Mouse (Mus musculus) MEL (cell line): ENCODE results near the gene Fam219b. TPM values are rescaled to one million over a fixed set of nuclear protein-coding genes. Genes with fewer than 3 reads are reported as not detected.

Experiments used
- DNase-seq: peaks from one replicate; pipeline ENCODE4 v3.0.0; 2011; ENCODE audit warnings: low read depth, low spot score
- H3K27ac ChIP-seq: 2 replicates; pipeline ENCODE4 v1.5.1; 2012; ENCODE audit warnings: low read depth, mild to moderate bottlenecking, control low read depth, low read length, moderate library complexity; ENCODE audit not compliant: control insufficient read depth
- H3K27me3 ChIP-seq, 2 experiments: fragments of 150-350 bp in 1 of 2; sonication (generic) in 1 of 2; 2 replicates each; pipeline ENCODE4 v1.6.1; 2012; ENCODE audit warnings: low read length in 2 of 2, mild to moderate bottlenecking in 2 of 2, improper control_type of control experiment in 1 of 2, moderate library complexity in 1 of 2; ENCODE audit not compliant: insufficient read depth in 2 of 2, control insufficient read depth in 1 of 2
- H3K36me3 ChIP-seq, 2 experiments: 2 replicates each; pipeline ENCODE4 v1.6.1; 2012 to 2014; ENCODE audit warnings: low read length in 2 of 2, improper control_type of control experiment in 1 of 2, inconsistent platforms in 1 of 2, mild to moderate bottlenecking in 1 of 2; ENCODE audit not compliant: insufficient read depth in 2 of 2, control insufficient read depth in 1 of 2
- H3K4me1 ChIP-seq, 2 experiments: fragments of 150-350 bp in 1 of 2; sonication (generic) in 1 of 2; 2 replicates each; pipeline ENCODE4 v1.6.1; 2012; ENCODE audit warnings: low read length in 2 of 2, improper control_type of control experiment in 1 of 2, mild to moderate bottlenecking in 1 of 2; ENCODE audit not compliant: insufficient read depth in 2 of 2, control insufficient read depth in 1 of 2
- H3K4me3 ChIP-seq, 2 experiments: fragments of 150-350 bp in 1 of 2; sonication (generic) in 1 of 2; 2 replicates each; pipeline ENCODE4 v1.5.1; 2012; ENCODE audit warnings: low read depth in 2 of 2, low read length in 2 of 2, mild to moderate bottlenecking in 2 of 2, moderate library complexity in 2 of 2, control low read depth in 1 of 2, improper control_type of control experiment in 1 of 2; ENCODE audit not compliant: control insufficient read depth in 1 of 2, insufficient read depth in 1 of 2
- H3K79me2 ChIP-seq: 2 replicates; pipeline ENCODE4 v1.6.1; 2012; ENCODE audit warnings: mild to moderate bottlenecking, low read length, moderate library complexity; ENCODE audit not compliant: control insufficient read depth, poor library complexity, insufficient read depth
- H3K9ac ChIP-seq: 2 replicates; pipeline ENCODE4 v1.6.1; 2012; ENCODE audit warnings: low read depth, mild to moderate bottlenecking, control low read depth, low read length, moderate library complexity; ENCODE audit not compliant: control insufficient read depth, poor library complexity, severe bottlenecking
- H3K9me3 ChIP-seq: fragments of 150-350 bp; sonication (generic); replicated peaks from 2 replicates; pipeline ENCODE4 v1.6.1; 2012; ENCODE audit warnings: mild to moderate bottlenecking, low read length, improper control_type of control experiment, moderate library complexity; ENCODE audit not compliant: insufficient read depth
- E2F4 ChIP-seq: IDR thresholded peaks from 2 replicates; pipeline ENCODE4 v1.6.1; 2011; ENCODE audit warnings: low read depth, low read length, improper control_type of control experiment, borderline replicate concordance
- ELF1 ChIP-seq: IDR thresholded peaks from 2 replicates; pipeline ENCODE4 v1.6.1; 2014; ENCODE audit warnings: low read depth, mild to moderate bottlenecking, inconsistent platforms, low read length, improper control_type of control experiment, moderate library complexity
- ETS1 ChIP-seq: IDR thresholded peaks from 2 replicates; pipeline ENCODE4 v1.6.1; 2012; ENCODE audit warnings: low read depth, mild to moderate bottlenecking, inconsistent platforms, low read length, improper control_type of control experiment, moderate library complexity
- GATA1 ChIP-seq: IDR thresholded peaks from 2 replicates; pipeline ENCODE4 v1.6.1; 2011; ENCODE audit warnings: low read depth, low read length, improper control_type of control experiment
- KAT2A ChIP-seq: conservative IDR thresholded peaks from 2 replicates; pipeline ENCODE4 v1.6.1; 2012; ENCODE audit warnings: low read depth, low read length, improper control_type of control experiment, inconsistent platforms
- MAFK ChIP-seq: IDR thresholded peaks from 2 replicates; pipeline ENCODE4 v1.6.1; 2011; ENCODE audit warnings: low read depth, mild to moderate bottlenecking, low read length, improper control_type of control experiment, borderline replicate concordance
- MAZ ChIP-seq: IDR thresholded peaks from 2 replicates; pipeline ENCODE4 v1.6.1; 2012; ENCODE audit warnings: low read depth, mild to moderate bottlenecking, inconsistent platforms, low read length, improper control_type of control experiment
- MXI1 ChIP-seq: IDR thresholded peaks from 2 replicates; pipeline ENCODE4 v1.6.1; 2011; ENCODE audit warnings: mild to moderate bottlenecking, low read depth, low read length, improper control_type of control experiment
- MYB ChIP-seq: IDR thresholded peaks from 2 replicates; pipeline ENCODE4 v1.6.1; 2011; ENCODE audit warnings: mild to moderate bottlenecking, low read depth, low read length, improper control_type of control experiment
- POLR2A ChIP-seq, 2 experiments: IDR thresholded peaks; 2 replicates each; pipeline ENCODE4 v1.6.1; 2011 to 2012; ENCODE audit warnings: low read length in 2 of 2, mild to moderate bottlenecking in 2 of 2, control low read depth in 1 of 2, improper control_type of control experiment in 1 of 2, low read depth in 1 of 2, moderate library complexity in 1 of 2; ENCODE audit not compliant: control insufficient read depth in 1 of 2, insufficient read depth in 1 of 2, poor library complexity in 1 of 2
- POLR2AphosphoS2 ChIP-seq: IDR thresholded peaks from 2 replicates; pipeline ENCODE4 v1.6.1; 2011; ENCODE audit warnings: low read length, improper control_type of control experiment
- POLR2AphosphoS5 ChIP-seq: IDR thresholded peaks from 2 replicates; pipeline ENCODE4 v1.6.1; 2012; ENCODE audit warnings: low read depth, borderline replicate concordance, mild to moderate bottlenecking, inconsistent platforms, low read length, moderate library complexity, mixed read lengths
- RAD21 ChIP-seq: IDR thresholded peaks from 2 replicates; pipeline ENCODE4 v1.6.1; 2011; ENCODE audit warnings: mild to moderate bottlenecking, low read depth, low read length, improper control_type of control experiment
- RCOR1 ChIP-seq: IDR thresholded peaks from 2 replicates; pipeline ENCODE4 v1.6.1; 2012; ENCODE audit warnings: low read depth, mild to moderate bottlenecking, inconsistent platforms, low read length, improper control_type of control experiment
- SMC3 ChIP-seq: IDR thresholded peaks from 2 replicates; pipeline ENCODE4 v1.6.1; 2011; ENCODE audit warnings: low read depth, low read length, improper control_type of control experiment
- TCF12 ChIP-seq: IDR thresholded peaks from 2 replicates; pipeline ENCODE4 v1.6.1; 2014; ENCODE audit warnings: low read depth, mild to moderate bottlenecking, inconsistent platforms, low read length, improper control_type of control experiment, moderate library complexity
- USF2 ChIP-seq, 2 experiments: IDR thresholded peaks; 2 replicates each; pipeline ENCODE4 v1.6.1; 2011 to 2012; ENCODE audit warnings: improper control_type of control experiment in 2 of 2, low read length in 2 of 2, borderline replicate concordance in 1 of 2, inconsistent platforms in 1 of 2, low read depth in 1 of 2, mild to moderate bottlenecking in 1 of 2; ENCODE audit not compliant: insufficient read depth in 1 of 2
- ZKSCAN1 ChIP-seq: IDR thresholded peaks from 2 replicates; pipeline ENCODE4 v1.6.1; 2012; ENCODE audit warnings: low read depth, mild to moderate bottlenecking, inconsistent platforms, low read length, improper control_type of control experiment, moderate library complexity
- polyA plus RNA-seq, 2 experiments: library from polyadenylated mRNA; stranded (reverse) in 1 of 2; unstranded in 1 of 2; fragments of >175 nt in 1 of 2; fragments of >200 nt in 1 of 2; gene quantifications; 2 replicates each; pipeline versions ENCODE4 v1.2.1 to v1.2.4; 2012; ENCODE audit warnings: low replicate concordance in 2 of 2, low read depth in 1 of 2; ENCODE audit not compliant: insufficient read length in 2 of 2, insufficient read depth in 1 of 2, missing spikeins in 1 of 2
- total RNA-seq: library from RNA; depleted of rRNA; stranded (reverse); fragments of 300-350 nt; gene quantifications from 2 replicates; pipeline ENCODE4 v1.2.3, GENCODE M21; 2012

Fam219b gene
- total and polyA plus RNA-seq, 3 experiments: 12.8 to 16.4 TPM; not detected in 1

GRCm38 (mm10) chr9:57564609-57565008 is 27.3 kb downstream of the Fam219b start:
- Histone ChIP-seq H3K27ac (no peak overlapping the region), H3K9me3 (no peaks in the 10 kb centered on the region), H3K4me1 (peaks cover 2 to 25% of the 10 kb centered on the region in 2 experiments), H3K27me3 (no peaks in the 10 kb centered on the region), H3K36me3 (peaks cover 2 to 20% of the 10 kb centered on the region in 2 experiments), H3K9ac (no peak overlapping the region), H3K79me2 (peaks cover 24% of the 10 kb centered on the region), H3K4me3 (no peak overlapping the region)
- TF ChIP-seq POLR2AphosphoS5: no peak
- DNase-seq: no peak

GRCm38 (mm10) chr9:57565741-57566221 is 28.5 kb downstream of the Fam219b start:
- no peaks in the 10 kb centered on the region for H3K27me3 ChIP-seq
- H3K79me2 ChIP-seq: peaks cover 24% of the 10 kb centered on the region
- H3K9ac ChIP-seq: no peak overlapping the region
- H3K36me3 ChIP-seq: peaks cover 3 to 14% of the 10 kb centered on the region in 2 experiments
- DNase-seq: no peak
- no peak overlapping the region for H3K4me3 ChIP-seq
- H3K27ac ChIP-seq: no peak overlapping the region
- H3K9me3 ChIP-seq: no peaks in the 10 kb centered on the region
- peaks cover 2 to 18% of the 10 kb centered on the region in 2 experiments for H3K4me1 ChIP-seq
- TF ChIP-seq RAD21: no peak
- TF ChIP-seq USF2 (IDR thresholded peaks at IDR 0.05; ENCODE audit: borderline replicate concordance in 1 of 2, insufficient read depth in 1 of 2, low read depth in 1 of 2, low read length in 2 of 2): no peak
- TF ChIP-seq E2F4: no peak
- no peak for TF ChIP-seq ZKSCAN1
- no peak for TF ChIP-seq MAZ
- no peak for TF ChIP-seq MXI1
- TF ChIP-seq TCF12: no peak
- TF ChIP-seq GATA1: no peak
- TF ChIP-seq RCOR1: no peak

- H3K36me3 ChIP-seq: peaks cover 3 to 11% of the 10 kb centered on the region in 2 experiments
- H3K9me3 ChIP-seq: no peaks in the 10 kb centered on the region
- H3K4me1 ChIP-seq: peaks cover 2 to 14% of the 10 kb centered on the region in 2 experiments
- no peak overlapping the region for H3K9ac ChIP-seq
- no peak overlapping the region for H3K4me3 ChIP-seq
- H3K27ac ChIP-seq: no peak overlapping the region
- TF ChIP-seq ETS1 (no peak), E2F4 (no peak), POLR2AphosphoS2 (no peak), KAT2A (no peak), POLR2A (IDR thresholded peaks at IDR 0.05; ENCODE audit: control insufficient read depth in 1 of 2, insufficient read depth in 1 of 2, low read depth in 1 of 2, low read length in 2 of 2, poor library complexity in 1 of 2) (no peak), SMC3 (no peak), TCF12 (no peak), MAFK (no peak), ELF1 (no peak), MYB (no peak)
- no peak for DNase-seq
- peaks cover 22% of the 10 kb centered on the region for H3K79me2 ChIP-seq
- no peaks in the 10 kb centered on the region for H3K27me3 ChIP-seq
Observed at GRCm38 (mm10) chr9:57566846-57567245, 29.5 kb downstream of the Fam219b start.
